Mouse (Mus musculus) hindbrain, embryonic 14.5 days (tissue): ENCODE data around the gene Adk. TPM values are rescaled to one million over a fixed set of nuclear protein-coding genes. Genes with fewer than 3 reads are reported as not detected.

Experiments used
- ATAC-seq: fragments of 200-750 bp; cut with Nextera tagmentation; 2 replicates; pipeline ENCODE4 v1.8.0; 2017; ENCODE audit warnings: moderate number of reproducible peaks, mild to moderate bottlenecking, moderate TSS enrichment, moderate library complexity; ENCODE audit not compliant: low FRiP score
- DNase-seq: peaks from one replicate; pipeline ENCODE4 v3.0.0-alpha.2; 2015; ENCODE audit warnings: low spot score
- H3K27ac ChIP-seq: fragments of 300-500 bp; sonication (generic); 2 replicates; pipeline ENCODE4 v1.5.1; 2014; ENCODE audit warnings: mild to moderate bottlenecking, moderate library complexity
- H3K27me3 ChIP-seq: fragments of 300-500 bp; sonication (generic); 2 replicates; pipeline ENCODE4 v1.6.1; 2014; ENCODE audit warnings: mild to moderate bottlenecking, low read length, mixed read lengths; ENCODE audit not compliant: control insufficient read depth, insufficient read depth
- H3K36me3 ChIP-seq: fragments of 300-500 bp; sonication (generic); replicated peaks from 2 replicates; pipeline ENCODE4 v1.6.1; 2014; ENCODE audit not compliant: control insufficient read depth, insufficient read depth
- H3K4me1 ChIP-seq: fragments of 300-500 bp; sonication (generic); replicated peaks from 2 replicates; pipeline ENCODE4 v1.6.1; 2014; ENCODE audit warnings: antibody characterized with exemption, low read length, mixed read lengths; ENCODE audit not compliant: control insufficient read depth, insufficient read depth
- H3K4me2 ChIP-seq: fragments of 300-500 bp; sonication (generic); replicated peaks from 2 replicates; pipeline ENCODE4 v1.6.1; 2014; ENCODE audit warnings: mild to moderate bottlenecking, moderate library complexity
- H3K4me3 ChIP-seq: fragments of 300-500 bp; sonication (generic); replicated peaks from 2 replicates; pipeline ENCODE4 v1.5.1; 2014; ENCODE audit warnings: mild to moderate bottlenecking, low read length
- H3K9ac ChIP-seq: fragments of 300-500 bp; sonication (generic); 2 replicates; pipeline ENCODE4 v1.6.1; 2014
- H3K9me3 ChIP-seq: fragments of 300-500 bp; sonication (generic); 2 replicates; pipeline ENCODE4 v1.6.1; 2016; ENCODE audit warnings: low read length; ENCODE audit not compliant: control insufficient read depth
- WGBS: fragments of 180-500 bp; shearing (Covaris S2); extraction: QIAGEN DNeasy Blood & Tissue Kit; methylation state at CpG from one replicate; pipeline ENCODE4 v1.1.7; 2014; 5-methylcytosine and 5-hydroxymethylcytosine counted together
- polyA plus RNA-seq: library from polyadenylated mRNA; unstranded; fragments of >200 nt; fragmentation: Nextera tagmentation; extraction: Ambion mirVana; gene quantifications from 2 replicates; pipeline ENCODE4 v1.2.1, GENCODE M21; 2014

The Adk gene
- polyA plus RNA-seq, 1 experiment from 2014 or later = 40.2 TPM

DNA sequence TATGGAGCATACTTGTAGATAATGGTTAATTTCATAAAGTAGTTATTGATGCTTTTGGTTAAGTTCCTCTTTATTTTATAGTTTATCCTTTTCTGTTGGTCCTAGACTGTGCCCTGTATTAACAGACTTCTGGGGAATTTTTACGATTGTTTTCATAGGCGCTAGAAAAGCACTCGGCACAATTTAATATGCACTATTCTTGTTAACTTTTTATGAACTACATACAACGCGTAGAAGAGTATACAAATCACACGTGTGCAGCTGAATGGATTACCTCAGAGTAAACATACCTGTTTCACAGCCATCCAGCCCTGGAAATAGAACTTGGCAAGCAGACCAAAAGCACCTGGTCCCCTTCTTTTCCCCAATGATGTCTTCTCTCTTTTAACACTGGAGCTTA, 99.7 kb downstream of the Adk start:
- no peak overlapping the region for H3K9ac ChIP-seq
- H3K36me3 ChIP-seq = no peaks in the 10 kb centered on the region
- H3K9me3 ChIP-seq = no peaks in the 10 kb centered on the region
- H3K4me3 ChIP-seq = no peak overlapping the region
- no peak overlapping the region for H3K27ac ChIP-seq
- WGBS = 95% methylated on average over 6 of the region's 6 CpGs
- no peak overlapping the region for H3K4me2 ChIP-seq
- H3K27me3 ChIP-seq = no peaks in the 10 kb centered on the region
- ATAC-seq (no peak), DNase-seq (no peak)
- no peaks in the 10 kb centered on the region for H3K4me1 ChIP-seq

GRCm38 (mm10) chr14:21165706-21166105, 113.3 kb downstream of the Adk start:
- no peaks in the 10 kb centered on the region for H3K4me1 ChIP-seq
- no peak for ATAC-seq
- no peak overlapping the region for H3K4me2 ChIP-seq
- DNase-seq = no peak
- WGBS = 47% methylated on average over 10 of the region's 10 CpGs
- H3K36me3 ChIP-seq = no peaks in the 10 kb centered on the region
- H3K9ac ChIP-seq = no peak overlapping the region
- no peak overlapping the region for H3K4me3 ChIP-seq
- no peak overlapping the region for H3K27ac ChIP-seq
- H3K9me3 ChIP-seq = no peaks in the 10 kb centered on the region
- H3K27me3 ChIP-seq = no peaks in the 10 kb centered on the region

DNA sequence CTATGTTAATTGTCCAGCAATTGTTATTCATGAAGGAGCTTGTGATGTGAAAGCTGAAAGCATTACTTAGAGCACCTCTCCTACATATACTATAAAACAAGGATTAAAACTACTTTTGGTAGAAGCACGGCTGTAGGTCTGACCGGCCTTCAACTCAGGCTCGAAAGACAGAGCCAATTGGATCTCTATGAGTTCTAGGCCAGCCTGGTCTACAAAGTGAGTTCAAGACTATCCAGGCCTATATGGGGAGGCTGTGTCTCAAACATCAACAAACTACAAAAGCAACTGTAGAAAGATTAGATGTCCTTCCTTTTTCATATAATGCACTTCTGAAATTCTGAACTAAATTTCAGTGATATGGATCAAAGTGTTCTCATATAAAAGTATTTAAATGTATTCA, 113.7 kb downstream of the Adk start:
- Histone ChIP-seq H3K27ac (no peak overlapping the region), H3K9ac (no peak overlapping the region), H3K4me3 (no peak overlapping the region), H3K4me1 (no peaks in the 10 kb centered on the region), H3K9me3 (no peaks in the 10 kb centered on the region), H3K36me3 (no peaks in the 10 kb centered on the region), H3K27me3 (no peaks in the 10 kb centered on the region), H3K4me2 (no peak overlapping the region)
- 77% methylated on average over 3 of the region's 3 CpGs for WGBS
- no peak for DNase-seq
- no peak for ATAC-seq

GRCm38 (mm10) chr14:21173973-21174745, 121.8 kb downstream of the Adk start:
- Histone ChIP-seq H3K27ac (no peak overlapping the region), H3K9me3 (no peaks in the 10 kb centered on the region), H3K4me3 (no peak overlapping the region), H3K36me3 (no peaks in the 10 kb centered on the region), H3K9ac (no peak overlapping the region), H3K27me3 (no peaks in the 10 kb centered on the region), H3K4me2 (no peak overlapping the region), H3K4me1 (no peaks in the 10 kb centered on the region)
- WGBS = 98% methylated on average over 1 of the region's 1 CpGs
- ATAC-seq = no peak
- DNase-seq = no peak

- Histone ChIP-seq H3K9me3 (no peaks in the 10 kb centered on the region), H3K4me3 (no peak overlapping the region), H3K36me3 (no peaks in the 10 kb centered on the region), H3K9ac (no peak overlapping the region), H3K4me1 (no peaks in the 10 kb centered on the region), H3K4me2 (no peak overlapping the region), H3K27me3 (no peaks in the 10 kb centered on the region), H3K27ac (no peak overlapping the region)
- no peak for DNase-seq
- 84% methylated on average over 2 of the region's 2 CpGs for WGBS
- ATAC-seq = no peak
Observed at GRCm38 (mm10) chr14:21174804-21175203, 122.4 kb downstream of the Adk start.

- 82% methylated on average over 2 of the region's 2 CpGs for whole genome bisulfite sequencing
- no peak overlapping the region for H3K4me3 ChIP-seq
- H3K27me3 ChIP-seq = no peaks in the 10 kb centered on the region
- no peaks in the 10 kb centered on the region for H3K9me3 ChIP-seq
- no peak for DNase-seq
- H3K4me2 ChIP-seq = no peak overlapping the region
- no peak overlapping the region for H3K27ac ChIP-seq
- H3K36me3 ChIP-seq = no peaks in the 10 kb centered on the region
- no peak for ATAC-seq
- H3K4me1 ChIP-seq = no peaks in the 10 kb centered on the region
- no peak overlapping the region for H3K9ac ChIP-seq
Observed at GRCm38 (mm10) chr14:21177781-21178180, 125.4 kb downstream of the Adk start.

DNA sequence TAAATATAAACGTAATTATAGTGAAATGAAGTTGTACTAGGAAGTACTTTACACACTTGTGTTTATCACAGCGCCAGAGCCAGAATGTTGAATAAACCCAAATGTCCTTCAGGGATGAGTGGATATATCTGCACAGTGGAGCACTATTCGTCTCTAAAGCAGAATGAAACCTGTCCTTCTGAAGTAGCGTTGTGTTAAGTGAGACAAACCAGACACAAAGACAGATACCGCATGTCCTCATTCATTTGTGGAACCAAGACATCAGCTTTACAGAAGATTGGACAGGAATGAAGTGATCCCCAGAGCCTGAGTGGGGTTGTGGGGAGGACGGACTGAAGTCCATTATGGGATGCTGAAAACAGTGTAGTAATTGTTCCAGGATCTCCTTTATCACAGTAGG, 126.0 kb downstream of the Adk start:
- H3K4me2 ChIP-seq = no peak overlapping the region
- H3K9ac ChIP-seq = no peak overlapping the region
- no peak overlapping the region for H3K4me3 ChIP-seq
- no peak overlapping the region for H3K27ac ChIP-seq
- no peak for ATAC-seq
- H3K9me3 ChIP-seq = no peaks in the 10 kb centered on the region
- H3K4me1 ChIP-seq = no peaks in the 10 kb centered on the region
- no peaks in the 10 kb centered on the region for H3K36me3 ChIP-seq
- no peaks in the 10 kb centered on the region for H3K27me3 ChIP-seq
- no peak for DNase-seq
- 86% methylated on average over 6 of the region's 6 CpGs for WGBS

DNA sequence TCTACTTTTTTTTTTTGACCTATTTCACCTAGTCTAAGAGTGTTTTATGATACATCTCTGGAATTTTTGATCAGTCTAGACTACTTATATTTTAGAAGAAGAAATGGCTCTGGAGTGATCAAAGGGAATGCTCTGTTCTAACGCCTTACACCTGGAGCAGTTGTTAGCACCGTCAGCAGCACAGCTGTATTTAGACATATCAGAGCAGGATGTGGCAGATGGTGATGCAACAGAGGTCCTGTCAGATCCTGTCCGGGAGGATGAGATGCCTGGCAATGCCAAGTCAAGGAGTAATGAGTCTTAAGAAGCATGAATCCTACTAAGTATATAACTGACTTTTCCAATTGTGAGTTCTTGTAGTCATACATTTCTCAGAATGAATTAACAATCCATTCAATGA, 128.7 kb downstream of the Adk start:
- no peaks in the 10 kb centered on the region for H3K27me3 ChIP-seq
- H3K4me3 ChIP-seq = no peak overlapping the region
- no peaks in the 10 kb centered on the region for H3K9me3 ChIP-seq
- no peak for ATAC-seq
- 77% methylated on average over 3 of the region's 3 CpGs for WGBS
- no peak for DNase-seq
- H3K4me2 ChIP-seq = no peak overlapping the region
- no peak overlapping the region for H3K9ac ChIP-seq
- H3K4me1 ChIP-seq = no peaks in the 10 kb centered on the region
- H3K36me3 ChIP-seq = no peaks in the 10 kb centered on the region
- no peak overlapping the region for H3K27ac ChIP-seq

GRCm38 (mm10) chr14:21191966-21192365, 139.6 kb downstream of the Adk start:
- H3K9ac ChIP-seq = no peak overlapping the region
- no peak for ATAC-seq
- H3K9me3 ChIP-seq = no peaks in the 10 kb centered on the region
- H3K4me1 ChIP-seq = peaks cover 5% of the 10 kb centered on the region; the same call in 1 of the 2 replicates
- no peak overlapping the region for H3K4me3 ChIP-seq
- no peak overlapping the region for H3K27ac ChIP-seq
- no peaks in the 10 kb centered on the region for H3K36me3 ChIP-seq
- 84% methylated on average over 6 of the region's 6 CpGs for WGBS
- no peak overlapping the region for H3K4me2 ChIP-seq
- no peaks in the 10 kb centered on the region for H3K27me3 ChIP-seq
- DNase-seq = no peak

DNA sequence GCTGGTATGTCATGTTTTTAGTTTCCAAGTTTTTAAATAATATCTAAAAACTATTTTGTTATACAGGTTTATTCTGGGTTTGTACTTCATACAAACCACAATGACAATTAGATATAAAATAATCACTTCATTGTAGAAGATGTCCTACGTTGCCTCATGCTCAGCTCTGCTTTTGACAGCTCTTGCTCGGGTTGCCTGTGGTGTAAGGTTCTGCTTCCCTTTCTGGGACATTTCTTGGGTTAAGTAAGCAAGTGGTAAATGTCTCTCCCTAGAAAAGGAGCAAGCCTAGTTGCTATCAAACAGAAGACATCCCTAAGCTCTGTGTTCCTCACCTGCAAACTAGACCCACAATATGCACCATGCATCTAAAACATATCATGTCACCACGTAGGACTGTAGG, 140.4 kb downstream of the Adk start:
- no peak overlapping the region for H3K27ac ChIP-seq
- no peak for DNase-seq
- 96% methylated on average over 3 of the region's 3 CpGs for WGBS

More for the DNA sequence above, 140.4 kb downstream of the Adk start:
- H3K9me3 ChIP-seq = no peaks in the 10 kb centered on the region
- H3K36me3 ChIP-seq = no peaks in the 10 kb centered on the region
- H3K4me3 ChIP-seq = no peak overlapping the region
- peaks cover 5% of the 10 kb centered on the region; the same call in 1 of the 2 replicates for H3K4me1 ChIP-seq
- no peak overlapping the region for H3K9ac ChIP-seq
- ATAC-seq = no peak
- H3K4me2 ChIP-seq = no peak overlapping the region
- no peaks in the 10 kb centered on the region for H3K27me3 ChIP-seq
